Mouse (Mus musculus) frontal cortex, adult (tissue): ENCODE results near the gene Zfp865.

Experiments
- ATAC-seq: cut with Nextera tagmentation; 2 replicates; pipeline ENCODE4 v1.9.2; 2017; ENCODE audit warnings: mild to moderate bottlenecking, moderate library complexity, mixed read lengths; ENCODE audit not compliant: low TSS enrichment

Gene Zfp865

DNA sequence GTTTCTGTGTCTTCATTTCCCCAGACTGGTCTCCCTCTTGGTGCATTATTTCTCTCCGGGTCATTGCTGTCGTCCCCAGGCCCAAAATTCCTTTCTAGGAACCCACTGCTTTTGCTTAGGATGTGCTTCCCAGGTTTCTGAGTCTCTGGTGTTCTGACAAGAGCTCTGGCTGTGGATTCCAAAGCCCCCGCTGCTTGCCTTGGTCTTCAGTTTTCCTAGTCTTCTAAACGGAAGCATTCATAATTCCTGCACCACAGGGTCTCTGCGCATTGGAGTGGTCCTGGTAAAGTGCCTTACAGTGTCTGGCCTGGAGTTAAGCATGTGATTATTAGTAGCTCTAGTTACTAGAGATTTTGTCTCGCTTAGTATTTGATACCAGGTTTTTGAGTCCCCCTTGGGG, 60.6 kb downstream of the Zfp865 start:
- no peak; the same call in 1 of the 2 replicates for ATAC-seq

DNA sequence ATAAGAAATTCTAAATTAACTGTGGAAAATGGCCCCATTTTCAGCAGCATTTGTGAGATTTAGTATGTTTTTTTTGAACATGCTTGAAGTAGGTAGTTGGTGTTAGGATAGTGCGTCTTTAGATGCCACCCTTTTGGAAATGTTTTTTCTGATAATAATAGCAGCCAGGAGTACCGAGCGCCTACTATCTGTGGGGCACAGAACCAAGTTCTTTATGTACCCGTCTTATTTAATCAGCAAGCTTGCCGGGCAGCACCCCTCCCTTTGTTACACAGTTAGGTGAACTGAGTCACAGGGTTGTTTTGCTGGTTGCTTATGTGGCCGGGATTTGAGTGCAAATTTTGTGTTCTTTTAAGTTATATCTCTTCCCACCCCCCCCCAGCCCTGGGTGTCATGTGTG, 61.1 kb downstream of the Zfp865 start:
- ATAC-seq, result no peak

DNA sequence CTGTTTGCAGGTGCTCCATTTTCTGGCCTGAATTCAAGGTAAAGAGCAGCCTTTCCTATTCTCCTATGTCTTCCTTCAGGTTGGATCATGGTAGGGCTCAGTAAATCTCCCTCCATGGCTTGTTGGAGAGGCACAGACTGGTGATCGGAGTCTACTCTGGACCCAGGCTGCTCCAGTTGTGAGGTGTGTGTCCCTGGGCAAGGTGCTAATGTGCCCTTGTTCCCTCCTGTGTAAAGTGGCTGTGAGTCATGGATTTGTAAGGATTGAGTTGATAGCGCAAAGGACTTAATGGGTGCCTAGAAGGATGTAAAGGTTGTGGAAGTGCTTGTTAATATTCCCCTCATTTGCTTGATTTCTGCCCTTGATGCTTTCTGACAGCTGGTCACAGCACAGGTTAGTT, 61.8 kb downstream of the Zfp865 start:
- ATAC-seq, result no peak

DNA sequence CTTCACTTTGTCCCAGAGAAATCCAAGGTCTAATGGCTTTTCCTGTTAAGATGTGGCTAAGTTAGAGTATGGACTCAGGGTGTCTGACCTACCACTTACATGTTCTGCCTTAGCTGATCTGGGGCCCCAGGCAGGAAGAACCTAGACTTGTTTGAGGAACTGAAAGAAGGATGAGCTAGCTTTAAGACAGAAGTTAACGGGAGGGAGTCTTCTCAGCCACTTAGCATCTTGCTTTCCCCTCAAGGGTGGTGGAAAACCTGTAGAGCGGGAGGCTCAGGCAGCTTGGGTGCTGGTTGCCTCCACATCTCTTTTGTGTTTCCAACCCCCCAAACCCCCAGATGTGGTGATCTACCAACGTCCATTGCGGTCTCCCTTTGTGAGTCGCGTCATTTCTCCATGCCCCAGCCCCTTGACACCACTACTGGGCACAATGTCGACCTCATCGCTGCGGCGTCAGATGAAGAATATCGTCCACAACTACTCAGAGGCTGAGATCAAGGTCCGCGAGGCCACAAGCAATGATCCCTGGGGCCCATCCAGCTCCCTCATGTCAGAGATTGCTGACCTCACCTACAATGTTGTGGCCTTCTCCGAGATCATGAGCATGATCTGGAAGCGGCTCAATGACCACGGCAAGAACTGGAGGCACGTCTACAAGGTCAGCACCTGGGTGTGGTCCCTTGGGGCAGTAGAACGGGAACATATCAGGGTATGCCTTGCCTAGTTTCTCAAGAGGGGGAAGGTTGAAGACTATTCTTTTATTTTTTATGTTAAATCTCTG, 63.3 kb downstream of the Zfp865 start:
- ATAC-seq, result no peak

DNA sequence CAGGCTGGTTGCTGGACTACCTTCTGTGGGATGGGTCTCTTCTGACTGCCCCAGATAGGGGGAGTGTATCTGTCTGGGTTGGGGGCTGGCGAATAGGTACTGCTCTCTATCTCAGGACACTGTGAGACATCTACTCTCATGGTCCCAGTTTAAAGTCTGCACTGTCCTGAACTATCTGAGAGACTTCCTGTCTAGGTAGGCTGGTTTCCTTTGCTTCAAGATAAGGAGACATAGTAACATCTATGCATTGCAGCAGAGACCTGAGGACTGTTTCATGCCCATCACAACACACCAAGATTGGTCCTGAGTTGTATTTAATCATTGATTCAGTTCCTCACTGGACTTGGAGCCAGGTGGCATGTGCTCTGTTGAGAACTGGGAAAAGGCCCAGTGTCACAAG, 65.3 kb downstream of the Zfp865 start:
- ATAC-seq, result no peak
